Mouse (Mus musculus) kidney, postnatal 10 days (tissue): ENCODE data around the gene Mbnl1.

ENCODE experiments used
- DNase-seq: peaks from one replicate; pipeline ENCODE4 v3.0.0; 2021; ENCODE audit warnings: mixed read lengths

The Mbnl1 gene

GRCm38 (mm10) chr3:60615615-60616014, 143.0 kb downstream of the Mbnl1 start:
- DNase-seq, result no peak

- no peak for DNase-seq
Measured at GRCm38 (mm10) chr3:60616147-60616546, 143.5 kb downstream of the Mbnl1 start.

- no peak for DNase-seq
Measured at GRCm38 (mm10) chr3:60617643-60618042, 145.0 kb downstream of the Mbnl1 start.

- no peak for DNase-seq
Measured at GRCm38 (mm10) chr3:60620236-60620635, 147.6 kb downstream of the Mbnl1 start.

GRCm38 (mm10) chr3:60631183-60631582, 158.6 kb downstream of the Mbnl1 start:
- DNase-seq, result no peak

- DNase-seq, result no peak
Measured at GRCm38 (mm10) chr3:60631754-60632153, 159.1 kb downstream of the Mbnl1 start.

GRCm38 (mm10) chr3:60632796-60633466, 160.3 kb downstream of the Mbnl1 start:
- DNase-seq, result no peak

- DNase-seq, result no peak
Measured at GRCm38 (mm10) chr3:60638530-60638929, 165.9 kb downstream of the Mbnl1 start.

GRCm38 (mm10) chr3:60639135-60639534, 166.5 kb downstream of the Mbnl1 start:
- peak; percentile 63 for DNase-seq

- DNase-seq, result no peak
Measured at GRCm38 (mm10) chr3:60642227-60642626, 169.6 kb downstream of the Mbnl1 start.

GRCm38 (mm10) chr3:60645531-60645930, 172.9 kb downstream of the Mbnl1 start:
- DNase-seq, result no peak

- no peak for DNase-seq
Measured at GRCm38 (mm10) chr3:60648293-60648692, 175.7 kb downstream of the Mbnl1 start.

GRCm38 (mm10) chr3:60660762-60661161, 188.1 kb downstream of the Mbnl1 start:
- no peak for DNase-seq
